Mouse (Mus musculus) ovary, postnatal 36 days (tissue): ENCODE data around the gene Nlrp6.
A peak's percentile ranks its signal among the peaks of the same experiment; 100 is the strongest.
"Not testable (repeated sequence)": the region's sequence is repeated elsewhere in the genome, so short reads cannot be mapped to it uniquely, and the experiment has no call there.

Experiments
- DNase-seq: peaks from one replicate; pipeline ENCODE4 v3.0.0; 2022; ENCODE audit warnings: low spot score, mixed read lengths

The Nlrp6 gene

GRCm38 (mm10) chr7:140920418-140921029, at the start of gene Nlrp6:
TSS of gene Nlrp6 (plus strand) at chr7:140920902.
- no peak for DNase-seq

- no peak for DNase-seq
Measured at GRCm38 (mm10) chr7:140874224-140874623, 46.5 kb upstream of the Nlrp6 start.

GRCm38 (mm10) chr7:140877364-140877763, 43.3 kb upstream of the Nlrp6 start:
- no peak for DNase-seq

GRCm38 (mm10) chr7:140879355-140879754, 41.3 kb upstream of the Nlrp6 start:
- no peak for DNase-seq

GRCm38 (mm10) chr7:140880419-140880818, 40.3 kb upstream of the Nlrp6 start:
- DNase-seq, result no peak

GRCm38 (mm10) chr7:140880865-140881515, 39.7 kb upstream of the Nlrp6 start:
- no peak for DNase-seq

GRCm38 (mm10) chr7:140881696-140882468, 38.8 kb upstream of the Nlrp6 start, which contains the start of the genes Psmd13 and Sirt3:
TSS of gene Psmd13 (plus strand) at chr7:140881968.
TSS of gene Sirt3 (minus strand) at chr7:140882309.
- peak; percentile 91 for DNase-seq

GRCm38 (mm10) chr7:140882469-140882803, 38.3 kb upstream of the Nlrp6 start:
- DNase-seq, result no peak

GRCm38 (mm10) chr7:140890636-140891035, 30.1 kb upstream of the Nlrp6 start:
- not testable (repeated sequence) for DNase-seq

GRCm38 (mm10) chr7:140894031-140894430, 26.7 kb upstream of the Nlrp6 start:
- no peak for DNase-seq

GRCm38 (mm10) chr7:140894611-140895010, 26.1 kb upstream of the Nlrp6 start:
- no peak for DNase-seq

GRCm38 (mm10) chr7:140897863-140898262, 22.8 kb upstream of the Nlrp6 start:
- DNase-seq, result no peak

GRCm38 (mm10) chr7:140899121-140899520, 21.6 kb upstream of the Nlrp6 start:
- DNase-seq, result no peak

- DNase-seq, result no peak
Measured at GRCm38 (mm10) chr7:140900220-140900619, 20.5 kb upstream of the Nlrp6 start, which contains the start of gene Cox8b. TSS of gene Cox8b (minus strand) at chr7:140900446.

- peak; percentile 34 for DNase-seq
Measured at GRCm38 (mm10) chr7:140902036-140902875, 18.4 kb upstream of the Nlrp6 start.

- peak; percentile 80 for DNase-seq
Measured at GRCm38 (mm10) chr7:140903212-140903611, 17.5 kb upstream of the Nlrp6 start.

GRCm38 (mm10) chr7:140905642-140906081, 15.0 kb upstream of the Nlrp6 start:
- DNase-seq, result no peak

- no peak for DNase-seq
Measured at GRCm38 (mm10) chr7:140907131-140907530, 13.6 kb upstream of the Nlrp6 start.

- no peak for DNase-seq
Measured at GRCm38 (mm10) chr7:140907697-140908096, 13.0 kb upstream of the Nlrp6 start.

- no peak for DNase-seq
Measured at GRCm38 (mm10) chr7:140908181-140908580, 12.5 kb upstream of the Nlrp6 start.

GRCm38 (mm10) chr7:140908634-140909107, 12.0 kb upstream of the Nlrp6 start:
- DNase-seq, result peak; percentile 80

GRCm38 (mm10) chr7:140912293-140912692, 8.4 kb upstream of the Nlrp6 start:
- no peak for DNase-seq
